8 mouse cellular contexts compared by ENCODE assay signal in the genomic region with DNA sequence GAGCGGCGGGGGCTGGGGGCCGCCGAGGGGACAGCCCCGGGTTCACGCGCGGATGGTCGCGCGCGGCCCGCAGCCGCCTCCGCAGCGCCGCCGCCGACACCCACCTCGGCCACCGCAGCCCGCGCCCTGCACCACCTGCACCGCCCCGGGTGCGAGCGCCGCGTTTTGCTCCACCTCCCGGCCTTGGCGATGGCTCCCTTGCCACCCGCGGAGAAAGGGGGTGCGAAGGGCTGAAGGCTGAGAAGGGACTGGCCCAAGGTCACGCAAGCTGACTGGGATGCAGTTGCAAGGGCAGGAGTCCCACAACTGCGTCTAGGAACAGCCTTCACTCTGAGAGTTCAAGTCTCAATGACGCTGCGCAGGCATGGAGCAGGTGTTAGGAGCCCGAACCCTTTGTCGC. TPM values are rescaled to one million over a fixed set of nuclear protein-coding genes. Genes with fewer than 3 reads are reported as not detected.
DNase-seq lines count a peak whose midpoint lies in the region; ATAC-seq lines count a peak whose summit lies in the region.

No protein-coding gene starts in this region.

- ATAC-seq in erythroid progenitor cell, adult 5-6 weeks (replicated peaks; ENCODE audit: low FRiP score, poor library complexity, severe bottlenecking) = no peak

- H3K9me3 ChIP-seq in forebrain, embryonic 10.5 days = no peaks in the 10 kb centered on the region

- H3K4me1 ChIP-seq in forebrain, embryonic 10.5 days = peaks cover 30% of the 10 kb centered on the region

- DNase-seq in layer of hippocampus, postnatal 10 days (ENCODE audit: low spot score in 2 of 2) = peak; percentile 29 to 39
- DNase-seq in layer of hippocampus, adult 9-10 months (ENCODE audit: low spot score) = no peak
- peak; percentile 93 for DNase-seq in adrenal gland, adult 2 months
- DNase-seq in forebrain, embryonic 10.5 days (ENCODE audit: extremely low spot score, low spot score) = peak; percentile 33
- DNase-seq in kidney, postnatal 25 days = peak; percentile 27 to 64
- peak; percentile 15 for DNase-seq in naive thymus-derived CD4-positive, alpha-beta T cell, adult 2 months (ENCODE audit: low read depth)
- no peak for DNase-seq in adipocyte (ENCODE audit: low spot score)

- H3K4me3 ChIP-seq in forebrain, embryonic 10.5 days = peak overlapping the region; percentile 74

- peaks cover 14% of the 10 kb centered on the region for H3K27me3 ChIP-seq in forebrain, embryonic 10.5 days (ENCODE audit: poor library complexity, severe bottlenecking)

- H3K27ac ChIP-seq in forebrain, embryonic 10.5 days = peak overlapping the region; percentile 89

- H3K36me3 ChIP-seq in forebrain, embryonic 10.5 days (replicated peaks) = peaks cover 24% of the 10 kb centered on the region

- 2% methylated on average over 40 of the region's 40 CpGs for WGBS in forebrain, embryonic 10.5 days

RNA-seq across cellular contexts. Expression of gene Prdm11, which starts 30.9 kb away (rescaled TPM):
- 10 to 100 TPM; 24.9 to 25.9 TPM for total RNA-seq in layer of hippocampus, postnatal 10 days (2021)
- 10 to 100 TPM; 36.4 to 52.4 TPM for total RNA-seq in adrenal gland, adult 2 months (2021)
- polyA plus RNA-seq in adrenal gland, adult 2 months (2012; rRNA removed) = 38.3 and 39.8 TPM in 2 replicates
- polyA plus RNA-seq in forebrain, embryonic 10.5 days (2016; fragmentation: Nextera tagmentation; extraction: Ambion mirVana) = 1.7 and 2.0 TPM in 2 replicates
- total RNA-seq in erythroid progenitor cell, adult 5-6 weeks (2015; ENCODE audit: low replicate concordance) = 0.84 and 2.2 TPM in 2 replicates
- total RNA-seq in erythroid progenitor cell, adult 5-6 weeks (2017; ENCODE audit: low replicate concordance) = 0.26 and 7.7 TPM in 2 replicates

Comparison
In these comparisons a context has a peak if more than half of its experiments do, and no peak if none do; other contexts are left out.
1. DNase-seq: peak in layer of hippocampus, postnatal 10 days (2 of 2), adrenal gland, adult 2 months (single experiment), forebrain, embryonic 10.5 days (single experiment), kidney, postnatal 25 days (2 of 2) and naive thymus-derived CD4-positive, alpha-beta T cell, adult 2 months (single experiment); none in layer of hippocampus, adult 9-10 months (single experiment) and adipocyte (single experiment).